Mouse (Mus musculus) myocyte (in vitro differentiated cells): Measurements from ENCODE around the gene Timp4. TPM values are rescaled to one million over a fixed set of nuclear protein-coding genes. Genes with fewer than 3 reads are reported as not detected.

Experiments used
- H3K27me3 ChIP-seq: one replicate; pipeline ENCODE4 v1.6.1; 2011; ENCODE audit not compliant: control insufficient read depth, insufficient read depth, insufficient read length
- H3K36me3 ChIP-seq: one replicate; pipeline ENCODE4 v1.6.1; 2011; ENCODE audit not compliant: control insufficient read depth, insufficient read depth
- H3K4me2 ChIP-seq: one replicate; pipeline ENCODE4 v1.6.1; 2011; ENCODE audit warnings: low read depth, control low read depth
- H3K4me3 ChIP-seq: one replicate; pipeline ENCODE4 v1.5.1; 2011; ENCODE audit warnings: mild to moderate bottlenecking, control low read depth, moderate library complexity
- H3K79me2 ChIP-seq: one replicate; pipeline ENCODE4 v1.6.1; 2011; ENCODE audit not compliant: control insufficient read depth, insufficient read depth
- H3ac ChIP-seq: one replicate; pipeline ENCODE4 v1.6.1; 2011; ENCODE audit not compliant: control insufficient read depth, insufficient read length
- CEBPB ChIP-seq: IDR thresholded peaks from 2 replicates; pipeline ENCODE4 v1.6.1; 2011; ENCODE audit warnings: mild to moderate bottlenecking, moderate library complexity; ENCODE audit not compliant: poor library complexity, insufficient read depth, severe bottlenecking
- E2F4 ChIP-seq: IDR thresholded peaks from one replicate; pipeline ENCODE4 v1.6.1; 2011; ENCODE audit warnings: mild to moderate bottlenecking, control low read depth, moderate library complexity; ENCODE audit not compliant: insufficient read depth
- MAX ChIP-seq: IDR thresholded peaks from one replicate; pipeline ENCODE4 v1.6.1; 2011; ENCODE audit warnings: low read depth, mild to moderate bottlenecking, control low read depth
- MYOD1 ChIP-seq, 3 experiments: IDR thresholded peaks; one replicate each; pipeline ENCODE4 v1.6.1; 2011; ENCODE audit warnings: control low read depth in 2 of 3, low read depth in 2 of 3, mild to moderate bottlenecking in 2 of 3, moderate library complexity in 1 of 3; ENCODE audit not compliant: insufficient read length in 2 of 3, control insufficient read depth in 1 of 3
- MYOG ChIP-seq, 3 experiments: IDR thresholded peaks; one replicate each; pipeline ENCODE4 v1.6.1; 2011; ENCODE audit warnings: control low read depth in 2 of 3, low read depth in 2 of 3, mild to moderate bottlenecking in 2 of 3; ENCODE audit not compliant: insufficient read length in 2 of 3, control insufficient read depth in 1 of 3, insufficient read depth in 1 of 3
- POLR2A ChIP-seq: IDR thresholded peaks from one replicate; pipeline ENCODE4 v1.6.1; 2011; ENCODE audit warnings: low read depth, mild to moderate bottlenecking, control low read depth, moderate library complexity; ENCODE audit not compliant: insufficient read length
- POLR2AphosphoS2 ChIP-seq: IDR thresholded peaks from one replicate; pipeline ENCODE4 v1.6.1; 2011; ENCODE audit warnings: low read depth, control low read depth; ENCODE audit not compliant: insufficient read length
- REST ChIP-seq: IDR thresholded peaks from one replicate; pipeline ENCODE4 v1.6.1; 2011; ENCODE audit warnings: mild to moderate bottlenecking, control low read depth, moderate library complexity; ENCODE audit not compliant: insufficient read depth, insufficient read length
- SRF ChIP-seq: IDR thresholded peaks from one replicate; pipeline ENCODE4 v1.6.1; 2011; ENCODE audit warnings: low read depth; ENCODE audit not compliant: control insufficient read depth, insufficient read length
- TCF12 ChIP-seq: IDR thresholded peaks from one replicate; pipeline ENCODE4 v1.6.1; 2011; ENCODE audit warnings: mild to moderate bottlenecking, control low read depth; ENCODE audit not compliant: poor library complexity, insufficient read depth, severe bottlenecking
- TCF3 ChIP-seq: IDR thresholded peaks from one replicate; pipeline ENCODE4 v1.6.1; 2011; ENCODE audit warnings: low read depth, control low read depth; ENCODE audit not compliant: insufficient read length
- USF1 ChIP-seq: IDR thresholded peaks from one replicate; pipeline ENCODE4 v1.6.1; 2011; ENCODE audit warnings: low read depth, mild to moderate bottlenecking, control low read depth, moderate library complexity
- polyA plus RNA-seq: library from polyadenylated mRNA; unstranded; fragments of >200 nt; fragmentation: generic; extraction: Trizol; gene quantifications from one replicate; pipeline ENCODE4 v1.2.1, GENCODE M21; 2012; ENCODE audit warnings: missing spikeins

The Timp4 gene
- polyA plus RNA-seq, 1 experiment: 0.02 TPM

- TF ChIP-seq TCF3 (no peak), MYOG (IDR thresholded peaks at IDR 0.05; ENCODE audit: control insufficient read depth in 1 of 3, insufficient read depth in 1 of 3, insufficient read length in 2 of 3, low read depth in 2 of 3) (no peak), SRF (no peak), POLR2AphosphoS2 (no peak), MYOD1 (IDR thresholded peaks at IDR 0.05; ENCODE audit: control insufficient read depth in 1 of 3, insufficient read length in 2 of 3, low read depth in 2 of 3) (no peak), MAX (no peak)
Measured at GRCm38 (mm10) chr6:115271326-115271725, 19.3 kb upstream of the Timp4 start.

GRCm38 (mm10) chr6:115270085-115270484, 18.1 kb upstream of the Timp4 start:
- Histone ChIP-seq H3K4me3 (no peak overlapping the region), H3K27me3 (no peaks in the 10 kb centered on the region), H3K4me2 (no peak overlapping the region), H3K36me3 (no peaks in the 10 kb centered on the region), H3ac (no peak overlapping the region), H3K79me2 (no peaks in the 10 kb centered on the region)
- TF ChIP-seq USF1 (no peak), TCF3 (no peak), TCF12 (no peak), POLR2A (no peak), MYOG (IDR thresholded peaks at IDR 0.05; ENCODE audit: control insufficient read depth in 1 of 3, insufficient read depth in 1 of 3, insufficient read length in 2 of 3, low read depth in 2 of 3) (no peak)

More at GRCm38 (mm10) chr6:115271326-115271725, 19.3 kb upstream of the Timp4 start:
- no peaks in the 10 kb centered on the region for H3K36me3 ChIP-seq
- no peaks in the 10 kb centered on the region for H3K79me2 ChIP-seq
- no peaks in the 10 kb centered on the region for H3K27me3 ChIP-seq
- no peak overlapping the region for H3ac ChIP-seq
- no peak overlapping the region for H3K4me3 ChIP-seq
- peak overlapping the region; percentile 65 for H3K4me2 ChIP-seq

DNA sequence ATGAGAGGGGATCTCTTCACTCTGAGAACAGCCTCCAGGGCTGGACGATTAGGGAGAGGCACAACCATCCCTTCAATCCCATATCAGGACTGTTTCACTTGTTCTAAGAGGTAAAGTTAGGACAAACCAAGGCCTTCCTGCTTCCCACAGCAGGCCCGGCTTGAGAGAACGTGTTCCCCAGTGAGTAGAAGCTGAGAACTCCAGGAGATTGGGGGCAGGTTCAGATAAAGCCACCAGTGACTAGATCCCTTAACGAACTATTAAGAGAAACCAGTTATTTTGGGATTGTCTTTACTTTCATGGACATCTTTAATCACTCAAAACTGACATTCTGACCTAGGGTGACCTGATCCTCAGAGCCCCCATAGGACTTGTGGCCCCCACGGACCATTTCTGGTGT, 17.6 kb upstream of the Timp4 start:
- Histone ChIP-seq H3K4me2 (no peak overlapping the region), H3K27me3 (no peaks in the 10 kb centered on the region), H3ac (no peak overlapping the region), H3K79me2 (no peaks in the 10 kb centered on the region), H3K4me3 (no peak overlapping the region), H3K36me3 (no peaks in the 10 kb centered on the region)
- no peak for TF ChIP-seq SRF
- TF ChIP-seq TCF3: no peak
- no peak for TF ChIP-seq E2F4
- no peak for TF ChIP-seq USF1
- no peak for TF ChIP-seq CEBPB
- TF ChIP-seq REST: no peak
- no peak for TF ChIP-seq MYOG (IDR thresholded peaks at IDR 0.05; ENCODE audit: control insufficient read depth in 1 of 3, insufficient read depth in 1 of 3, insufficient read length in 2 of 3, low read depth in 2 of 3)
- TF ChIP-seq POLR2A: no peak

- no peak overlapping the region for H3K4me3 ChIP-seq
- H3K4me2 ChIP-seq: no peak overlapping the region
- no peaks in the 10 kb centered on the region for H3K79me2 ChIP-seq
- no peaks in the 10 kb centered on the region for H3K36me3 ChIP-seq
- no peak overlapping the region for H3ac ChIP-seq
- no peak for TF ChIP-seq E2F4
- no peak for TF ChIP-seq MYOD1 (IDR thresholded peaks at IDR 0.05; ENCODE audit: control insufficient read depth in 1 of 3, insufficient read length in 2 of 3, low read depth in 2 of 3)
- TF ChIP-seq POLR2A: no peak
- TF ChIP-seq MAX: no peak
- no peak for TF ChIP-seq MYOG (IDR thresholded peaks at IDR 0.05; ENCODE audit: control insufficient read depth in 1 of 3, insufficient read depth in 1 of 3, insufficient read length in 2 of 3, low read depth in 2 of 3)
- TF ChIP-seq REST: no peak
- TF ChIP-seq SRF: no peak
- no peaks in the 10 kb centered on the region for H3K27me3 ChIP-seq
Measured at GRCm38 (mm10) chr6:115268551-115269385, 16.8 kb upstream of the Timp4 start.

DNA sequence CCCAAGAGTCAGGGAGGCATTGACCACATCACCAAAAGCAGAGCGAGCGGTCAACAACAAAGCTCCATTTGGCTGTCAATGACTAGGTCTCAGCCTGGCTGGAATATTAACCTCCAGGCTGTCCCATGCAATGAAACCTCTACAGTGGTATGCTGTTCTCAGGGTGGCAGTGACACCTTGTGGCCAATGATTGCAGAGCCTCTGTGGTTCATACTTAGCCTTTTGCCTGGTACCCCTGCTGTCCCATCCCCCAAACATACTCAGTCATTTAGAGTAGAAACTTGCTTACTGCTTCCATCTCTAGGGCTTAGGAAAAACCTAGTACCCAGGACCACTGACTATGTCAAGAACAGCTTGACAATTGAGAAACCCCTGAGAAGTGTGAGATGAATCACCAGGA, 15.9 kb upstream of the Timp4 start:
- Histone ChIP-seq H3ac (no peak overlapping the region), H3K27me3 (no peaks in the 10 kb centered on the region), H3K36me3 (no peaks in the 10 kb centered on the region), H3K4me2 (no peak overlapping the region), H3K79me2 (no peaks in the 10 kb centered on the region), H3K4me3 (no peak overlapping the region)
- TF ChIP-seq MYOD1 (IDR thresholded peaks at IDR 0.05; ENCODE audit: control insufficient read depth in 1 of 3, insufficient read length in 2 of 3, low read depth in 2 of 3) (no peak), MAX (no peak), POLR2AphosphoS2 (no peak), CEBPB (no peak), MYOG (IDR thresholded peaks at IDR 0.05; ENCODE audit: control insufficient read depth in 1 of 3, insufficient read depth in 1 of 3, insufficient read length in 2 of 3, low read depth in 2 of 3) (no peak), TCF3 (no peak), USF1 (no peak), E2F4 (no peak), SRF (no peak), POLR2A (no peak), TCF12 (no peak), REST (no peak)
